Mouse (Mus musculus) CH12.LX (cell line): Measurements from ENCODE around the gene Clint1. TPM values are rescaled to one million over a fixed set of nuclear protein-coding genes. Genes with fewer than 3 reads are reported as not detected.

Experiments
- DNase-seq: peaks from one replicate; pipeline ENCODE4 v3.0.0-alpha.2; 2013; ENCODE audit errors: extremely low read depth
- H3K27ac ChIP-seq: 2 replicates; pipeline ENCODE4 v1.5.1; 2012; ENCODE audit warnings: low read depth, mild to moderate bottlenecking, control low read depth, moderate library complexity; ENCODE audit not compliant: insufficient read depth
- H3K27me3 ChIP-seq: replicated peaks from 2 replicates; pipeline ENCODE3; 2012; ENCODE audit warnings: inconsistent platforms
- H3K36me3 ChIP-seq, 2 experiments: replicated peaks in 1 of 2; 2 replicates each; pipeline versions ENCODE3 to v1.6.1; 2012; ENCODE audit warnings: inconsistent platforms in 1 of 2, low read length in 1 of 2, mild to moderate bottlenecking in 1 of 2, mixed read lengths in 1 of 2, moderate library complexity in 1 of 2; ENCODE audit not compliant: control insufficient read depth in 1 of 2, insufficient read depth in 1 of 2
- H3K4me1 ChIP-seq, 2 experiments: 2 replicates each; pipeline ENCODE4 v1.6.1; 2012; ENCODE audit warnings: inconsistent platforms in 1 of 2, moderate library complexity in 1 of 2; ENCODE audit not compliant: insufficient read depth in 2 of 2, control insufficient read depth in 1 of 2
- H3K4me2 ChIP-seq: 2 replicates; pipeline ENCODE4 v1.6.1; 2012; ENCODE audit warnings: low read depth, mild to moderate bottlenecking, control low read depth; ENCODE audit not compliant: poor library complexity, insufficient read depth, severe bottlenecking
- H3K4me3 ChIP-seq, 3 experiments: fragments of 150-350 bp in 1 of 3; sonication (generic) in 1 of 3; replicated peaks in 1 of 3; 2 replicates each; pipeline versions ENCODE3 to v1.5.1; 2011 to 2012; ENCODE audit warnings: low read depth in 2 of 3, low read length in 2 of 3, mild to moderate bottlenecking in 2 of 3, moderate library complexity in 2 of 3, control low read depth in 1 of 3, improper control_type of control experiment in 1 of 3, inconsistent platforms in 1 of 3, mixed read lengths in 1 of 3; ENCODE audit not compliant: poor library complexity in 1 of 3
- H3K79me2 ChIP-seq: replicated peaks from 2 replicates; pipeline ENCODE4 v1.6.1; 2012; ENCODE audit warnings: mild to moderate bottlenecking, moderate library complexity; ENCODE audit not compliant: control insufficient read depth, poor library complexity, insufficient read depth, severe bottlenecking; ENCODE audit errors: extremely low read depth
- H3K9ac ChIP-seq: 2 replicates; pipeline ENCODE4 v1.6.1; 2012; ENCODE audit warnings: low read depth, mild to moderate bottlenecking, control low read depth, moderate library complexity; ENCODE audit not compliant: insufficient read depth
- H3K9me3 ChIP-seq: replicated peaks from 2 replicates; pipeline ENCODE3; 2012; ENCODE audit warnings: low read length, inconsistent platforms, mixed read lengths
- BHLHE40 ChIP-seq: IDR thresholded peaks from 2 replicates; pipeline ENCODE4 v1.6.1; 2011; ENCODE audit warnings: mild to moderate bottlenecking, low read depth, low read length, improper control_type of control experiment
- E2F4 ChIP-seq: IDR thresholded peaks from 2 replicates; pipeline ENCODE4 v1.6.1; 2011; ENCODE audit warnings: low read depth, low read length, improper control_type of control experiment; ENCODE audit not compliant: insufficient replicate concordance
- ELF1 ChIP-seq: IDR thresholded peaks from 2 replicates; pipeline ENCODE4 v1.6.1; 2014; ENCODE audit warnings: low read depth, mild to moderate bottlenecking, inconsistent platforms, low read length, improper control_type of control experiment
- EP300 ChIP-seq: IDR thresholded peaks from 2 replicates; pipeline ENCODE4 v1.6.1; 2011; ENCODE audit warnings: low read length, improper control_type of control experiment
- GABPA ChIP-seq: IDR thresholded peaks from 2 replicates; pipeline ENCODE4 v1.6.1; 2012; ENCODE audit warnings: low read depth, low read length, improper control_type of control experiment, inconsistent platforms; ENCODE audit not compliant: insufficient replicate concordance
- IRF4 ChIP-seq: IDR thresholded peaks from 2 replicates; pipeline ENCODE4 v1.6.1; 2014; ENCODE audit warnings: low read depth, mild to moderate bottlenecking, inconsistent platforms, low read length, improper control_type of control experiment
- JUN ChIP-seq: IDR thresholded peaks from 2 replicates; pipeline ENCODE4 v1.6.1; 2011; ENCODE audit warnings: low read depth, mild to moderate bottlenecking, low read length, improper control_type of control experiment, moderate library complexity; ENCODE audit not compliant: insufficient read depth
- KAT2A ChIP-seq: IDR thresholded peaks from 2 replicates; pipeline ENCODE4 v1.6.1; 2012; ENCODE audit warnings: low read length, improper control_type of control experiment, inconsistent platforms; ENCODE audit not compliant: insufficient replicate concordance
- MAFK ChIP-seq: IDR thresholded peaks from 2 replicates; pipeline ENCODE4 v1.6.1; 2011; ENCODE audit warnings: low read length, improper control_type of control experiment; ENCODE audit not compliant: insufficient replicate concordance
- MAX ChIP-seq: IDR thresholded peaks from 2 replicates; pipeline ENCODE4 v1.6.1; 2011; ENCODE audit warnings: low read length, improper control_type of control experiment
- NRF1 ChIP-seq: IDR thresholded peaks from 2 replicates; pipeline ENCODE4 v1.6.1; 2014; ENCODE audit warnings: low read depth, mild to moderate bottlenecking, inconsistent platforms, low read length, improper control_type of control experiment, moderate library complexity
- RAD21 ChIP-seq: IDR thresholded peaks from 2 replicates; pipeline ENCODE4 v1.6.1; 2011; ENCODE audit warnings: low read depth, mild to moderate bottlenecking, low read length, improper control_type of control experiment, moderate library complexity
- RCOR1 ChIP-seq: conservative IDR thresholded peaks from 2 replicates; pipeline ENCODE4 v1.6.1; 2012; ENCODE audit warnings: low read depth, mild to moderate bottlenecking, inconsistent platforms, low read length, improper control_type of control experiment
- SMC3 ChIP-seq: IDR thresholded peaks from 2 replicates; pipeline ENCODE4 v1.6.1; 2011; ENCODE audit warnings: low read depth, low read length, improper control_type of control experiment
- TBP ChIP-seq: conservative IDR thresholded peaks from 2 replicates; pipeline ENCODE4 v1.6.1; 2011; ENCODE audit warnings: low read depth, low read length, improper control_type of control experiment
- USF1 ChIP-seq: IDR thresholded peaks from 2 replicates; pipeline ENCODE4 v1.6.1; 2014; ENCODE audit warnings: low read depth, mild to moderate bottlenecking, inconsistent platforms, low read length, improper control_type of control experiment
- USF2 ChIP-seq: conservative IDR thresholded peaks from 2 replicates; pipeline ENCODE4 v1.6.1; 2011; ENCODE audit warnings: low read depth, low read length, improper control_type of control experiment
- ZKSCAN1 ChIP-seq: IDR thresholded peaks from 2 replicates; pipeline ENCODE4 v1.6.1; 2012; ENCODE audit warnings: low read depth, inconsistent platforms, low read length, improper control_type of control experiment, borderline replicate concordance
- ZNF384 ChIP-seq: IDR thresholded peaks from 2 replicates; pipeline ENCODE4 v1.6.1; 2012; ENCODE audit warnings: low read depth, low read length, improper control_type of control experiment, inconsistent platforms
- dilution Hi-C: fragments of 300-500 bp; cut with MboI; formaldehyde crosslinking; loops from 2 replicates; pipeline ENCODE4 v1.14.3; 2020; ENCODE audit warnings: low sequenced_read_pairs; ENCODE audit not compliant: extremely low pct_unique_long_range_greater_than_20kb, extremely low pct_ligation_motif_present
- in situ Hi-C: fragments of 300-500 bp; cut with MboI; formaldehyde crosslinking; loops from 3 replicates; pipeline ENCODE4 v1.14.3; 2019; ENCODE audit warnings: low sequenced_read_pairs, low pct_ligation_motif_present, low pct_unique_long_range_greater_than_20kb, mixed read lengths
- polyA plus RNA-seq: library from polyadenylated mRNA; unstranded; fragments of >175 nt; gene quantifications from 2 replicates; pipeline ENCODE4 v1.2.1, GENCODE M21; 2012; ENCODE audit warnings: low read depth; ENCODE audit not compliant: insufficient read length
- total RNA-seq, 2 experiments: library from RNA; depleted of rRNA; stranded (reverse); fragments of 300-350 nt in 1 of 2; fragments of >200 nt in 1 of 2; gene quantifications; 2 replicates each; pipeline ENCODE4 v1.2.3; 2012 to 2014

Clint1 gene
- total and polyA plus RNA-seq, 3 experiments, result 54.1 to 137 (median 98.5) TPM

GRCm38 (mm10) chr11:45805810-45806209 is 46.0 kb upstream of the Clint1 start:
- in situ Hi-C loops, result loop anchor here (10.0 kb wide), 1 partner anchor 79 kb away; no protein-coding TSS in a partner anchor
- H3K27ac ChIP-seq, result no peak overlapping the region
- no peaks in the 10 kb centered on the region for H3K9me3 ChIP-seq
- no peak overlapping the region for H3K4me3 ChIP-seq
- DNase-seq, result no peak
- no peak for TF ChIP-seq RAD21
- TF ChIP-seq MAFK, result peak; percentile 56; the same call in 1 of the 2 replicates
- TF ChIP-seq, all 38 proteins: peak for 1
- no peak overlapping the region for H3K4me2 ChIP-seq
- no peaks in the 10 kb centered on the region for H3K79me2 ChIP-seq
- H3K9ac ChIP-seq, result no peak overlapping the region
- H3K36me3 ChIP-seq, result no peaks in the 10 kb centered on the region
- peaks cover 7 to 27% of the 10 kb centered on the region in 2 experiments; a peak in 3 of 4 replicates for H3K4me1 ChIP-seq
- dilution Hi-C loops, result no loop called here
- H3K27me3 ChIP-seq, result no peaks in the 10 kb centered on the region

DNA sequence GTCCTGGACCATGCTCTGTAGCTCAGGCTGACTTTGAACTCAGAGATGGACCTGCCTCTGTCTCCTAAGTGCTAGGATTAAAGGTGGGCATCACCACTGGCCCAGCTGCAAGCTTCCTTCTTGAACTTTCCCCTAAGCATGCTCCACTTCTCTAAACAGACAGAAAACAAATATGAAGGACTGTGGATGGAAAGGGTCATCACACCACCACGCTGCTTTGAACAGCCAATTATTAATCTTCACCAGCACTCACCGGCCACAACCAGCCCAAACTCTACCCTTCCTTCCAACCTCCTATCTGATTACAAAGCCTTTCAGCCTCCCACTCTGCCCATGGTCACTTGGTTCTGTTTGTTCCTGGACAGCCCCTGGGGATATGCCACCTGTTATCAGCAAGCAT is 45.6 kb upstream of the Clint1 start:
- Histone ChIP-seq H3K4me2 (no peak overlapping the region), H3K79me2 (no peaks in the 10 kb centered on the region), H3K27me3 (no peaks in the 10 kb centered on the region), H3K9ac (no peak overlapping the region), H3K36me3 (no peaks in the 10 kb centered on the region), H3K4me3 (no peak overlapping the region), H3K9me3 (no peaks in the 10 kb centered on the region), H3K27ac (no peak overlapping the region), H3K4me1 (peaks cover 7 to 27% of the 10 kb centered on the region in 2 experiments; a peak in 3 of 4 replicates)
- dilution Hi-C loops (no loop called here), in situ Hi-C loops (loop anchor here (10.0 kb wide), 1 partner anchor 79 kb away; no protein-coding TSS in a partner anchor)
- TF ChIP-seq ZNF384 (no peak), JUN (no peak), KAT2A (no peak), IRF4 (no peak), E2F4 (no peak), ELF1 (no peak), GABPA (no peak), MAX (no peak)
- DNase-seq, result no peak

GRCm38 (mm10) chr11:45806809-45807208 is 45.0 kb upstream of the Clint1 start:
- no peaks in the 10 kb centered on the region for H3K79me2 ChIP-seq
- H3K4me1 ChIP-seq, result peaks cover 7 to 27% of the 10 kb centered on the region in 2 experiments; a peak in 3 of 4 replicates
- no peaks in the 10 kb centered on the region for H3K36me3 ChIP-seq
- H3K27me3 ChIP-seq, result no peaks in the 10 kb centered on the region
- in situ Hi-C loops, result loop anchor here (10.0 kb wide), 1 partner anchor 78 kb away; no protein-coding TSS in a partner anchor
- DNase-seq, result peak; percentile 39
- TF ChIP-seq USF1 (no peak), NRF1 (no peak), MAX (no peak), RCOR1 (no peak), E2F4 (no peak), EP300 (peak; percentile 8; the same call in 1 of the 2 replicates), SMC3 (no peak), IRF4 (0 out of 2 replicates have a peak, but pooled peaks have one; percentile 18), USF2 (no peak), BHLHE40 (no peak), TBP (no peak), ZKSCAN1 (no peak)
- no peak overlapping the region for H3K4me3 ChIP-seq
- no peaks in the 10 kb centered on the region for H3K9me3 ChIP-seq
- dilution Hi-C loops, result no loop called here
- H3K27ac ChIP-seq, result no peak overlapping the region
- no peak overlapping the region for H3K9ac ChIP-seq
- H3K4me2 ChIP-seq, result no peak overlapping the region
